Mouse (Mus musculus) heart, adult 2 months (tissue): Measurements from ENCODE around the gene Itga9. TPM values are rescaled to one million over a fixed set of nuclear protein-coding genes. Genes with fewer than 3 reads are reported as not detected.

Source experiments
- DNase-seq, 2 experiments: peaks; one replicate each; pipeline ENCODE4 v3.0.0; 2021
- H3K27ac ChIP-seq: fragments of 200-600 bp; 2 replicates; pipeline ENCODE4 v1.8.1; 2022
- H3K27me3 ChIP-seq: fragments of 200-500 bp; 2 replicates; pipeline ENCODE4 v1.6.1; 2012; ENCODE audit warnings: mild to moderate bottlenecking, low read length, inconsistent platforms, mixed read lengths; ENCODE audit not compliant: control insufficient read depth, insufficient read depth
- H3K36me3 ChIP-seq: fragments of 200-500 bp; 2 replicates; pipeline ENCODE4 v1.6.1; 2012; ENCODE audit warnings: low read length, inconsistent platforms; ENCODE audit not compliant: control insufficient read depth, insufficient read depth
- H3K4me1 ChIP-seq: fragments of 200-500 bp; 2 replicates; pipeline ENCODE4 v1.6.1; 2011; ENCODE audit warnings: low read length; ENCODE audit not compliant: control insufficient read depth, insufficient read depth
- H3K4me3 ChIP-seq: fragments of 200-600 bp; 2 replicates; pipeline ENCODE4 v1.8.1; 2022
- H3K79me2 ChIP-seq: fragments of 200-500 bp; replicated peaks from 2 replicates; pipeline ENCODE4 v1.6.1; 2012; ENCODE audit warnings: mild to moderate bottlenecking, inconsistent platforms, low read length, moderate library complexity, mixed read lengths; ENCODE audit not compliant: control insufficient read depth, insufficient read depth
- H3K9ac ChIP-seq: fragments of 200-500 bp; 2 replicates; pipeline ENCODE4 v1.6.1; 2012; ENCODE audit warnings: low read depth, mild to moderate bottlenecking, control low read depth, inconsistent platforms, low read length, mixed read lengths
- CTCF ChIP-seq: fragments of 200-600 bp; IDR thresholded peaks from 2 replicates; pipeline ENCODE4 v1.8.1; 2022; ENCODE audit warnings: antibody characterized with exemption, mild to moderate bottlenecking, moderate library complexity
- EP300 ChIP-seq: fragments of 200-500 bp; IDR thresholded peaks from 2 replicates; pipeline ENCODE4 v1.6.1; 2011; ENCODE audit warnings: low read depth, low read length, control low read depth; ENCODE audit not compliant: insufficient read depth
- POLR2A ChIP-seq: fragments of 200-500 bp; IDR thresholded peaks from 2 replicates; pipeline ENCODE4 v1.6.1; 2011; ENCODE audit warnings: mild to moderate bottlenecking, low read depth, low read length, control low read depth; ENCODE audit not compliant: insufficient read depth
- WGBS: fragments of 180-500 bp; shearing (Covaris S2); methylation state at CpG from one replicate; pipeline ENCODE4 v1.1.7; 2018; 5-methylcytosine and 5-hydroxymethylcytosine counted together
- intact Hi-C: fragments of 180-260 bp; cut with DNase I; formaldehyde crosslinking; loops from one replicate; pipeline ENCODE4 v1.15.1; 2025
- polyA plus RNA-seq: library from polyadenylated mRNA; depleted of rRNA; stranded (reverse); fragments of >200 nt; gene quantifications from 2 replicates; pipeline ENCODE4 v1.2.3, GENCODE M21; 2012
- total RNA-seq, 2 experiments: library from RNA; stranded (reverse); gene quantifications; 2 replicates each; pipeline ENCODE4 v1.2.3; 2021

The Itga9 gene
- total and polyA plus RNA-seq, 3 experiments, result 34.8 to 41.9 (median 35.3) TPM

DNA sequence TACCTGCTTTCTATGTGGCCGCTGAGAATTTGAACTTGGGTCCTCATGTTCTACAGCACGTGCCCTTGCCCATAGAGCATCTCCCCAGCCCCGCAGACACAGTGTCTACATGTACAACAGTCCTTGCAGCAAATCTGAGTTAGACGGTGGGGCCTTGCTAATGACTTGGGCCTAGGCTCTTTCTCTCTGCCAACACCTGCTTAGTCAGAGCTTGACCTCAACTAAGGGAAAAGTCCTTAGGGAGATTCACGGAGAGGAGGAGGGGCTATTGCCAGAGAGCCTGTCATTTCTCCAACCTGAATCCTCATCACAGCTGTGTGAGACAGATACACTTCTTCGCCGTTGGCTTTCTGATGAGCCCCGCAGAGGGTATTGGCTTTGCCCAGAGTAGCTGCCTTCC, 70.2 kb downstream of the Itga9 start:
- Histone ChIP-seq H3K9ac (no peak overlapping the region), H3K36me3 (no peaks in the 10 kb centered on the region), H3K79me2 (no peaks in the 10 kb centered on the region), H3K27ac (no peak overlapping the region; the same call in 1 of the 2 replicates), H3K27me3 (no peaks in the 10 kb centered on the region), H3K4me1 (peaks cover 6% of the 10 kb centered on the region), H3K4me3 (no peak overlapping the region)
- DNase-seq, result no peak
- no peak for TF ChIP-seq EP300
- no peak for TF ChIP-seq POLR2A
- TF ChIP-seq CTCF, result no peak
- intact Hi-C loops, result no loop called here
- WGBS, result 76% methylated on average over 8 of the region's 8 CpGs

DNA sequence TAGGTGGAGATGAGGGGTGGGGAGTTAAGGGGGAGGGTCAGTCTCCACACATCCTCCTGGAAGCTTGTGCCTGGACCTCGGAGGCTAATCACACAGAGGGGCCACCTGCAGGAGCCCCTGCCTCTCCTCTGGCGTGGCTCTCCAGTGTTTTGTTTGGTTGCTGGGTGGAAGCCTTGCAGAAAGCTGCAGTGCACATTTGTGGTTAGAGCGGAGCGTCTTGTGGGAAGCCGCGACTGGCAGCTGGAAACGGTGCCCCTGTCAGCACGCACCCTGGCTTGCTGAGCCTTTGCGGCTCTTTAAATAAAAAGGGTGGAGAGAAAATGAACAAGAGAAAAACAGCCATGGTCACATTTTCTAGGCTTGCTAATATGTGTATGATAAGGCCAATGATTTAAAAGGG, 70.9 kb downstream of the Itga9 start:
- no peaks in the 10 kb centered on the region for H3K36me3 ChIP-seq
- H3K4me3 ChIP-seq, result no peak overlapping the region
- DNase-seq, result no peak
- 59% methylated on average over 9 of the region's 9 CpGs for WGBS
- peaks cover 7% of the 10 kb centered on the region for H3K4me1 ChIP-seq
- no peak for TF ChIP-seq EP300
- TF ChIP-seq CTCF, result no peak
- no peak for TF ChIP-seq POLR2A
- H3K27ac ChIP-seq, result peak overlapping the region; percentile 31; the same call in 1 of the 2 replicates
- no peak overlapping the region for H3K9ac ChIP-seq
- no peaks in the 10 kb centered on the region for H3K79me2 ChIP-seq
- intact Hi-C loops, result no loop called here
- no peaks in the 10 kb centered on the region for H3K27me3 ChIP-seq

DNA sequence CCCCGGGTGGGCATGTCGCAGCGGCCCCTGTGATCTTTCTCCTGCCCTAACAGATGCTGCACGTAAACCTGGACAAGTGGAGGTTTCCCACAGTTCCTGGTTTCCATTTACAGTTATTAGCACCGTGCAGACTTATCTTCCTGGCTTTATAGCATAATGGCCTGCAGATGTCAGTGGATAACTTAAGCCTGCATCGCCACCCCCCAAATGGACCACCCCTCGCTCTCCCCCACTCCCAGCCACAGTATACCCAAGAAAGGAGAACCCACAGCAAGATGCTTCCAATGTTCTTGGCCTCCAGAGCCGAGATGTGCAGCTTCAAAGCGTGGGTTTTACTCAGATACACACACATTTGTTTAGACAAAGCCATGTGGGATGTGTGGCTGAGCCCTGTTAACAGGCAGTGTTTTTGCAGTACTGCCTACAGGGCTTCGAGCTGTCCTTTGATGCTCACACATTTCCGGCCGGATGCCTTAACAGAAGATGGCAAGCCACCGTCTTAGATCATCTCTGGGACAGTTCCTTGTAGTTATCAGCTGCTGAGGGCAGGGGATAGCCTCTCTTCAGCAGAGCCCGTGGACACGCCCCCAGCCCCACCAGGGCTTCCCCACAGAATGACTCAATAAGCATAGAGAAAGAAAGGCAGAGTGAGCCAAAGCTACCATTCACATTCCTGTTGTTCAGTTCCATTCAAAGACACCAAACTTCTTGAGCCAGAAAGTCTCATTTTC, 71.7 kb downstream of the Itga9 start:
- no peaks in the 10 kb centered on the region for H3K36me3 ChIP-seq
- H3K4me3 ChIP-seq, result no peak overlapping the region
- 63% methylated on average over 15 of the region's 15 CpGs for WGBS
- peak in 1 of 2 experiments; percentile 33 for DNase-seq
- no peak for TF ChIP-seq POLR2A
- TF ChIP-seq CTCF, result no peak
- no peak for TF ChIP-seq EP300
- no peak overlapping the region for H3K9ac ChIP-seq
- H3K4me1 ChIP-seq, result peaks cover 7% of the 10 kb centered on the region
- no peaks in the 10 kb centered on the region for H3K27me3 ChIP-seq
- H3K27ac ChIP-seq, result no peak overlapping the region
- H3K79me2 ChIP-seq, result no peaks in the 10 kb centered on the region
- intact Hi-C loops, result no loop called here

DNA sequence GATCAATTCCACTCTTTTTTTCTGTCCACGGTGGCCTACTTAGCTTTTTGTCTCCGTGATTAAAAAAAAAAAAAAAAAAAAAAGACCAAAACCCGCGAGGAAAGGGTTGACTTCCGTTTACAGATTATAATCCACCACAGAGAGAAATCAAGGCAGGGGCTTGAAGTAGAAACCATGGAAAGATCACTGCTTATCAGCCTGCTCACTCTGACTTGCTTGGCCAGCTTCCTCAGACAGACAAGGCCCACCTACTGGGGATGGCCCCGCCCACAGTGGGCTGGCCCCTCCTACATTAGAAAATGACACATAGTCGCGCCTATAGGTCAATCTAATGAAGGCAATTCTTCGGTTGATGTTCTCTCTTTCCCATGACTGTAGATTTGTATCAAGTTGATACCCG, 72.3 kb downstream of the Itga9 start:
- no peak for DNase-seq
- H3K9ac ChIP-seq, result no peak overlapping the region
- H3K27ac ChIP-seq, result no peak overlapping the region
- no peak overlapping the region for H3K4me3 ChIP-seq
- 59% methylated on average over 10 of the region's 10 CpGs for WGBS
- H3K79me2 ChIP-seq, result no peaks in the 10 kb centered on the region
- peaks cover 7% of the 10 kb centered on the region for H3K4me1 ChIP-seq
- intact Hi-C loops, result no loop called here
- TF ChIP-seq POLR2A, result no peak
- no peak for TF ChIP-seq CTCF
- TF ChIP-seq EP300, result no peak
- no peaks in the 10 kb centered on the region for H3K27me3 ChIP-seq
- no peaks in the 10 kb centered on the region for H3K36me3 ChIP-seq

DNA sequence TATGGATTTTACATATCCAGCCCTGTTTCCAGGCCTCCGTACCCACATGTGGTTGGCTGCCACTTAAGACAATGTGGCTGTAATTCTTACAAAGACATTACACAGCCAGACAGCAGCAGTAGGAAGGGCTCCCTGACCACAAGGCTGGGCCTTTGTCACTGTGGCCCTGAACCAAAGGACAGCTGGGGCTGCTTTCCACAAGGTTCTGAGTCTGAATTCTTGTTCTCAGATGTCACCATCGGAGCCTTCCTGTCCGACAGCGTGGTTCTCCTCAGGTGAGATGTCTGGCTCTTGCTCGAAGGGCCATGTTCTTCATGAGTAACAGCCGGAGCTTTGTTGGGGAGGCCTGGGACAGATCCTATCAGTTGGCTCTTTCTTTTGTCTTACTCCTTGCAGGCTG, 75.0 kb downstream of the Itga9 start:
- TF ChIP-seq POLR2A (no peak), EP300 (no peak), CTCF (no peak)
- 91% methylated on average over 6 of the region's 6 CpGs for WGBS
- no peak overlapping the region for H3K9ac ChIP-seq
- intact Hi-C loops, result no loop called here
- H3K27me3 ChIP-seq, result no peaks in the 10 kb centered on the region
- H3K79me2 ChIP-seq, result no peaks in the 10 kb centered on the region
- peaks cover 5% of the 10 kb centered on the region for H3K4me1 ChIP-seq
- H3K27ac ChIP-seq, result no peak overlapping the region
- H3K4me3 ChIP-seq, result no peak overlapping the region
- DNase-seq, result no peak
- H3K36me3 ChIP-seq, result peaks cover 1% of the 10 kb centered on the region; the same call in 1 of the 2 replicates

DNA sequence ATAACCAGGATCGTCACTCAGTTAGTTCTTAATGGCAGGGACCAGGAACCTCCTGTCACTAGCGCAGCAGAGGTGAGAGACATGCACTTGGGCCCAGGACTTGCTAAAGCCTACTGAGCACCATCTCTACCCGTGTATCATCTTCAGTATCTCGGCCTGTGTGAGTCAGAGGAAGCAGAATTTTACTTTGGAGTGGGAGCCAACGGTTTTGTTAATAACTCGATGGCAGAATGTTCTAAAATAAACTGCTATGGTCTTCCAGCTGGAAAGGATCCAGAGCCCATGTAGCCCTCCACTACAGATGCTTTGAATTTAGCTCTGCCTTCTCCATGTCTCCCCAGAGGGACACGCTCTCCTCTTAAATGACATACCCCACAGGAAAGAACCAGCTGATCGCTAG, 75.7 kb downstream of the Itga9 start:
- H3K4me1 ChIP-seq, result peaks cover 5% of the 10 kb centered on the region
- H3K79me2 ChIP-seq, result no peaks in the 10 kb centered on the region
- DNase-seq, result no peak
- intact Hi-C loops, result no loop called here
- TF ChIP-seq POLR2A (no peak), EP300 (no peak), CTCF (no peak)
- H3K36me3 ChIP-seq, result peaks cover 2% of the 10 kb centered on the region; the same call in 1 of the 2 replicates
- H3K27me3 ChIP-seq, result no peaks in the 10 kb centered on the region
- no peak overlapping the region for H3K27ac ChIP-seq
- no peak overlapping the region for H3K4me3 ChIP-seq
- no peak overlapping the region for H3K9ac ChIP-seq
- 58% methylated on average over 8 of the region's 8 CpGs for WGBS
